Mouse (Mus musculus): Measurements from ENCODE around the gene Pfpl.

DNA sequence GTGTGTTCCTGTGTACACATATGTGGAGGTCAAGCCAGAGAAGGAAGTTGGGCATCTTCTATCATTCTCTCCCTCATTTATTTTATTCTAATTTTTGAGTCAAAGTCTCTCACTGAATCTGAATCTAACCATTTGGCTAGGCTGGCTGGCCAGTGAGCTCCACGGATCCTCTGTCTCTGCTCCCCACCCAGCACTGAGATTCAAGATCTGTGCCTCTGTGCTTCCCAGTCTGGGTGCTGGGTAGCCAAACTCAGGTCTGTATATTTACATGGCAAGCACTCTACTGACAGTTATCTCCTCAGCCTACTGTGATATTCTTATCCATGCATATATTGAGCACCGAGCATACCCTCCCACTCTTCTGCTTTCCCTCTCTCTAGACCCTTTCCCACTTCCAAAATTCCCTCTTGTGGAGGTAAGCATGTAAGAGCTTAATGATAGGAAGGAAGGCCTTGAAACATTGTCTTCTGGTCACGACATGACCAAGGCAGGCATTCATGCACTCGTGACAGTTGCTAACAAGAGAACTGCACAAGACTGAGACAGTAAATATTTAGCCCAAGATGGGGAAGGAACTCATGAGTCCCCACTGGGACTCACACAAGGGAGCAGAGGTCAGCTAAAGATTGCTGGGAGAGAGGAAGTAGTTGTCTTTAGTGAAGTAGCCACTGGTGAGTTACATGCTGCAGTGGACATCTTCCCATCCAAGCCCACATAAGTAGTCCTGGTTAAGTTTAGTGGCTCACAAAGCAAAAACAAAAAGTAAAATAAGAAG, 8.2 kb downstream of the Pfpl start:
- TF ChIP-seq POLR2A (IDR thresholded peaks at IDR 0.05; ENCODE audit: borderline replicate concordance, insufficient read depth, low read length) (no peak), CTCF (IDR thresholded peaks at IDR 0.05; ENCODE audit: borderline replicate concordance, insufficient read depth, low read depth, low read length) (no peak)

Data from cerebellum, adult 2 months (tissue).